Mouse (Mus musculus) spleen, adult 2 months (tissue): ENCODE measurements around the gene Senp5.

Source experiments
- CTCF ChIP-seq: fragments of 200-500 bp; IDR thresholded peaks from 2 replicates; pipeline ENCODE4 v1.5.1; 2011; ENCODE audit warnings: mild to moderate bottlenecking, inconsistent platforms; ENCODE audit not compliant: insufficient read depth, insufficient read length, insufficient replicate concordance; ENCODE audit errors: extremely low read depth
- POLR2A ChIP-seq: fragments of 200-500 bp; IDR thresholded peaks from 2 replicates; pipeline ENCODE4 v1.6.1; 2011; ENCODE audit warnings: low read depth, low read length, inconsistent platforms

DNA sequence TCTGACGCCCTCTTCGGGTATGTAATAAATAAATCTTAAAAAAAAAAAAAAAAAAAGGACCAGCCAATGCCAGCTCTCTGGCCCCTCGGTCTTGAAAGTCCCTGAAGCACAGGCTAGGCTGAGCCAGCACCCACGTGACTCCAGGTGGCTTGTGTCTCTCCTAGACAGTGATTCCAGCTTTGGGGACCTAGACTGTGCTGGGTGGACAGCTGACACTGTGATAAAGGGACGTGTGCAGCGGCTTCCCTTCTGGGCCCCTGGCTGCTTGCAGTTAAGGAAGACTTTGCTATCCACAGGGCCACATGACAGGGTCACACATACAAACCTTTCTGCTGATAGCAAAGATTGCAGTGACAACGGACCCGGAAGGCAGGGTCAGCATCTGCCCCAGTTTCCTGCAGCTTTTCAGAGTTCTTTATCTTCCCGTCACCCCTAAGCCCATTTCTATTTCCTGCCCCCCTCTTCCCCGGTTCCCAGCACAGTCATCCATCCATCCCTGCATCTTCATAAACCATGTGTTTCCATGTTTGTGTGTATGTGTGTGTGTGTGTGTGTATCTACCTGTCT, 92.7 kb downstream of the Senp5 start:
- TF ChIP-seq CTCF (no peak), POLR2A (no peak)
